Mouse (Mus musculus) ES-E14 (cell line): Measurements from ENCODE around the gene Rap1gap.

Experiments used
- CHD2 ChIP-seq: IDR thresholded peaks from 2 replicates; pipeline ENCODE4 v1.6.1; 2014; ENCODE audit warnings: mild to moderate bottlenecking, low read depth, low read length, inconsistent platforms
- HCFC1 ChIP-seq: IDR thresholded peaks from 2 replicates; pipeline ENCODE4 v1.6.1; 2012; ENCODE audit warnings: low read length, inconsistent platforms, borderline replicate concordance; ENCODE audit not compliant: insufficient read depth
- ZC3H11A ChIP-seq: IDR thresholded peaks from 2 replicates; pipeline ENCODE4 v1.6.1; 2012; ENCODE audit warnings: low read depth, mild to moderate bottlenecking, inconsistent platforms, low read length, borderline replicate concordance
- ZNF384 ChIP-seq: IDR thresholded peaks from 2 replicates; pipeline ENCODE4 v1.6.1; 2012; ENCODE audit warnings: low read depth, low read length, inconsistent platforms

DNA sequence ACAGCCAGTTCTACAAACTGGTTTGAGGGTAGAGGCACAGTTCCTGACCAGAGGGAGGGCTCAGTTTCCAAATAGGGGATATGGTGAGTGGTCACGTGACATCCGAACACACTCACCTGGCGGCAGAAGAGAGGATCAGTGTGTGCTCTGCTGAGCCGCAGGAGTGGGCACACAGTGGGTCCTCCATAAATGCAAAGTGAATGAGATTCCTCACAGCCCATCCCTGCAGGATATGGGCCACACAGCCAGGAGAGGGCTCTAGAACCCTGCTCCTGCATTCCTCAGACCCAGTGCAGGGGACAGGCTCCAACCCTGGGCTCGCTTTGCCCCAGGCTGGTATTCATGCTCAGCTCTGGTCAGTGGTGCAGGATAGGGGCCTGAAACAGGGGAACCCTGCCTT lies 68.9 kb downstream of the Rap1gap start:
- TF ChIP-seq ZNF384 (no peak), ZC3H11A (no peak), HCFC1 (no peak), CHD2 (no peak)
